In the genomic region with DNA sequence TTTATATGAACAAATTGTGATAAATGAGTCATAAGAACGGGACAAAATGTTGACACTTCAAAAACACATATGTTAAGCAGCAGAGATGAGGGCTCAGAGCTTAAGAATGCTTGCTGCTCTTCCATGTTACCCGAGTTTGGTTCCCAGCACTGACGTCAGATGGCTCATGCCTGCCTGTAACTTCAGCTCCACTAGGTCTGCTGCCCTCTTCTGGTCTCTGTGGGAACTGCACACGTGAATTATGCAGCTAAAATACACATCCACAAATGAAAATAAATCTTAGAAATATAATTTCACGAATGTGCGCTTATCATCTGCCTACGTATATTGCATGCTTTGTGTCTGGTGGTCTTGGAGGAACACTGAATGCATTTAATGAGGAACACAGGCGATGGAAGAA, we compare ENCODE assay signal across 9 mouse cellular contexts.
DNase-seq lines count a peak whose midpoint lies in the region; ATAC-seq and TF ChIP-seq lines count a peak whose summit lies in the region.
"Had no signal": no experiment of that assay in that cellular context is flagged by ENCODE, and none has a peak within 500 bp of the region (broad histone marks: within the 10 kb centered on the region; RNA-seq: fewer than 3 reads in every experiment).

No protein-coding gene starts in this region.

- no peaks in the 10 kb centered on the region for H3K4me1 ChIP-seq in intestine, postnatal 0 days (replicated peaks; ENCODE audit: control insufficient read depth, insufficient read depth, low read length)
- no peaks in the 10 kb centered on the region for H3K4me1 ChIP-seq in intestine, embryonic 16.5 days (ENCODE audit: control insufficient read depth, insufficient read depth, low read length)
- H3K4me1 ChIP-seq in embryonic fibroblast, embryonic 13.5 days (ENCODE audit: control insufficient read depth, insufficient read depth, low read length), result no peaks in the 10 kb centered on the region
- H3K4me1 ChIP-seq: limb, embryonic 15.5 days had no signal

- DNase-seq in urinary bladder, postnatal 25 days (ENCODE audit: low spot score), result peak; percentile 13
- no peak for DNase-seq in urinary bladder, postnatal 10 days (ENCODE audit: low spot score)
- DNase-seq in testis, postnatal 14 days (ENCODE audit: low spot score), result peak; percentile 32
- no peak for DNase-seq in left cerebral cortex, postnatal 36 days (ENCODE audit: low spot score in 2 of 2)
- DNase-seq in spleen, adult 12 weeks (ENCODE audit: low spot score), result no peak

- no peak overlapping the region for H3K4me2 ChIP-seq in intestine, postnatal 0 days (replicated peaks; ENCODE audit: low read depth)
- no peak overlapping the region for H3K4me2 ChIP-seq in intestine, embryonic 16.5 days (ENCODE audit: low read depth, low read length)
- H3K4me2 ChIP-seq: limb, embryonic 15.5 days had no signal

- no peaks in the 10 kb centered on the region for H3K9me3 ChIP-seq in intestine, postnatal 0 days (ENCODE audit: control insufficient read depth)
- H3K9me3 ChIP-seq in intestine, embryonic 16.5 days (ENCODE audit: control insufficient read depth, low read length), result no peaks in the 10 kb centered on the region
- H3K9me3 ChIP-seq: limb, embryonic 15.5 days had no signal

- no peaks in the 10 kb centered on the region for H3K36me3 ChIP-seq in intestine, postnatal 0 days (ENCODE audit: control insufficient read depth, insufficient read depth)
- H3K36me3 ChIP-seq in intestine, embryonic 16.5 days (ENCODE audit: control insufficient read depth, insufficient read depth, low read length), result no peaks in the 10 kb centered on the region
- H3K36me3 ChIP-seq: limb, embryonic 15.5 days had no signal

- intact Hi-C loops in left cerebral cortex, postnatal 36 days (cut with DNase I), result no loop called here

- no peak for TF ChIP-seq POLR2A in embryonic fibroblast, embryonic 13.5 days (IDR thresholded peaks at IDR 0.05; ENCODE audit: low read depth, low read length)

- no peaks in the 10 kb centered on the region for H3K27me3 ChIP-seq in intestine, postnatal 0 days (replicated peaks; ENCODE audit: control insufficient read depth, insufficient read depth, low read length)
- H3K27me3 ChIP-seq in intestine, embryonic 16.5 days (replicated peaks; ENCODE audit: control insufficient read depth, insufficient read depth, low read length), result no peaks in the 10 kb centered on the region
- H3K27me3 ChIP-seq: limb, embryonic 15.5 days had no signal

- no peak overlapping the region for H3K9ac ChIP-seq in intestine, postnatal 0 days (ENCODE audit: low read depth, low read length)
- H3K9ac ChIP-seq in intestine, embryonic 16.5 days (ENCODE audit: low read depth, low read length), result no peak overlapping the region
- H3K9ac ChIP-seq: limb, embryonic 15.5 days had no signal

- no peak overlapping the region for H3K27ac ChIP-seq in intestine, postnatal 0 days (ENCODE audit: low read depth, low read length)
- H3K27ac ChIP-seq in intestine, embryonic 16.5 days (ENCODE audit: low read length), result no peak overlapping the region
- H3K27ac ChIP-seq in embryonic fibroblast, embryonic 13.5 days (ENCODE audit: insufficient read depth, low read length), result no peak overlapping the region
- H3K27ac ChIP-seq: limb, embryonic 15.5 days had no signal

- H3K4me3 ChIP-seq in intestine, postnatal 0 days (ENCODE audit: low read depth, low read length), result no peak overlapping the region
- no peak overlapping the region for H3K4me3 ChIP-seq in intestine, embryonic 16.5 days (ENCODE audit: low read length)
- H3K4me3 ChIP-seq in embryonic fibroblast, embryonic 13.5 days (ENCODE audit: insufficient read depth, low read length), result no peak overlapping the region
- H3K4me3 ChIP-seq: limb, embryonic 15.5 days had no signal

- no peak for ATAC-seq in intestine, postnatal 0 days
- ATAC-seq in intestine, embryonic 16.5 days, result no peak

- TF ChIP-seq CTCF in intestine, postnatal 0 days (IDR thresholded peaks at IDR 0.05; ENCODE audit: low read depth), result peak; percentile 62
- TF ChIP-seq CTCF in embryonic fibroblast, embryonic 13.5 days (IDR thresholded peaks at IDR 0.05; ENCODE audit: borderline replicate concordance, insufficient read depth, low read length), result peak; percentile 36; the same call in 1 of the 2 replicates

- WGBS in intestine, postnatal 0 days, result 68% methylated on average over 8 of the region's 8 CpGs
- WGBS in intestine, embryonic 16.5 days, result 74% methylated on average over 8 of the region's 8 CpGs

Comparison
In these comparisons a context has a peak if more than half of its experiments do, and no peak if none do; other contexts are left out.
1. DNase-seq: peak in urinary bladder, postnatal 25 days (single experiment) and testis, postnatal 14 days (single experiment); none in urinary bladder, postnatal 10 days (single experiment), left cerebral cortex, postnatal 36 days (0 of 2) and spleen, adult 12 weeks (single experiment).